In the genomic region with DNA sequence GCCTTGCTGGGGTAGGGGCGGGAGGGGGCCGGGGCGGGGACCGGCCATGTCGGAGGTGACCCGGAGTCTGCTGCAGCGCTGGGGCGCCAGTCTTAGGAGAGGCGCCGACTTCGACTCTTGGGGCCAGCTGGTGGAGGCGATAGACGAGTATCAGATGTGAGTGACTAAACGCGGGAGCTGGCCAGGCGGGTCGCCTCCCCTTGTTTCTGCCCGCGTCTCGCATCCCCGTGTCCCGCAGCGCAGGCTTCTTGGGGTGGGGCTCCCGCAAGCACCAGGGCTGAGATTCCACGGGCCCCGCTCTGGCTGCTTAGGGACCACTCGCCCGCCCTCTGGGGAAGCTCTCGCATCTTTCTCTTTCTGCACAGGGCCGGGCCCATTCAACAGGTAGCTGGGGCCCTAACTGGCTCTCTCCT, we compare ENCODE assay signal across 8 mouse cellular contexts. TPM values are rescaled to one million over a fixed set of nuclear protein-coding genes. Genes with fewer than 3 reads are reported as not detected.
DNase-seq lines count a peak whose midpoint lies in the region; ATAC-seq and TF ChIP-seq lines count a peak whose summit lies in the region.

No protein-coding gene starts in this region.

- TF ChIP-seq EP300 in heart, adult 2 months (IDR thresholded peaks at IDR 0.05; ENCODE audit: insufficient read depth, low read depth, low read length), result no peak

- H3K4me1 ChIP-seq in heart, adult 2 months (ENCODE audit: control insufficient read depth, insufficient read depth, low read length), result no peaks in the 10 kb centered on the region
- no peaks in the 10 kb centered on the region for H3K4me1 ChIP-seq in limb, embryonic 12.5 days (replicated peaks)

- H3K9ac ChIP-seq in heart, adult 2 months (ENCODE audit: low read depth, low read length), result peak overlapping the region; percentile 81
- H3K9ac ChIP-seq in limb, embryonic 12.5 days (replicated peaks), result peak overlapping the region; percentile 58

- no peak for DNase-seq in heart, adult 2 months
- DNase-seq in heart, adult 11 months, result no peak
- DNase-seq in CD8-positive naive resting alpha-beta T cell, adult 2 months (ENCODE audit: low read depth in 2 of 2, low spot score in 2 of 2), result peak; percentile 47 to 50
- peak; percentile 44 to 57 for DNase-seq in cerebellum, postnatal 36 days
- peak; percentile 62 for DNase-seq in thymus, postnatal 14 days

- no peaks in the 10 kb centered on the region for H3K9me3 ChIP-seq in limb, embryonic 12.5 days

- no peak for TF ChIP-seq CTCF in heart, adult 2 months (IDR thresholded peaks at IDR 0.05)

- H3K27ac ChIP-seq in heart, adult 2 months, result peak overlapping the region; percentile 75
- peak overlapping the region; percentile 42; the same call in 1 of the 2 replicates for H3K27ac ChIP-seq in limb, embryonic 12.5 days

- intact Hi-C loops in heart, adult 2 months (cut with DNase I), result no loop called here

- ATAC-seq in granulocyte monocyte progenitor cell, adult 5-6 weeks (replicated peaks; ENCODE audit: poor library complexity, severe bottlenecking), result peak; percentile 2; the same call in 1 of the 2 replicates
- peak; percentile 13; the same call in 1 of the 2 replicates for ATAC-seq in limb, embryonic 12.5 days (ENCODE audit: insufficient number of reproducible peaks, insufficient read depth, low FRiP score, low TSS enrichment, low read depth)

- H3K79me2 ChIP-seq in heart, adult 2 months (replicated peaks; ENCODE audit: control insufficient read depth, insufficient read depth, low read length), result peaks cover 4% of the 10 kb centered on the region; the same call in 1 of the 2 replicates
- peaks cover 38% of the 10 kb centered on the region for H3K79me2 ChIP-seq in myocyte (ENCODE audit: control insufficient read depth, insufficient read depth)

- WGBS in heart, adult 2 months, result 1% methylated on average over 30 of the region's 30 CpGs
- under 1% methylated on average over 30 of the region's 30 CpGs for WGBS in limb, embryonic 12.5 days

- no peaks in the 10 kb centered on the region for H3K27me3 ChIP-seq in heart, adult 2 months (ENCODE audit: control insufficient read depth, insufficient read depth, low read length)
- H3K27me3 ChIP-seq in limb, embryonic 12.5 days, result no peaks in the 10 kb centered on the region
- no peaks in the 10 kb centered on the region for H3K27me3 ChIP-seq in myocyte (ENCODE audit: control insufficient read depth, insufficient read depth, insufficient read length)

- peak overlapping the region; percentile 26 for H3ac ChIP-seq in myocyte (ENCODE audit: control insufficient read depth, insufficient read length)

- peak overlapping the region; percentile 61 for H3K4me2 ChIP-seq in limb, embryonic 12.5 days
- peak overlapping the region; percentile 61 for H3K4me2 ChIP-seq in myocyte (ENCODE audit: low read depth)

- no peak for TF ChIP-seq POLR2A in heart, adult 2 months (IDR thresholded peaks at IDR 0.05; ENCODE audit: insufficient read depth, low read depth, low read length)
- TF ChIP-seq POLR2A in myocyte (IDR thresholded peaks at IDR 0.05; ENCODE audit: insufficient read length, low read depth), result no peak

- H3K4me3 ChIP-seq in heart, adult 2 months, result peak overlapping the region; percentile 56
- peak overlapping the region; percentile 50 for H3K4me3 ChIP-seq in limb, embryonic 12.5 days (replicated peaks)
- H3K4me3 ChIP-seq in myocyte, result peak overlapping the region; percentile 40

- H3K36me3 ChIP-seq in heart, adult 2 months (ENCODE audit: control insufficient read depth, insufficient read depth, low read length), result no peaks in the 10 kb centered on the region; the same call in 1 of the 2 replicates
- H3K36me3 ChIP-seq in limb, embryonic 12.5 days, result peaks cover 12% of the 10 kb centered on the region; the same call in 1 of the 2 replicates
- peaks cover 7% of the 10 kb centered on the region for H3K36me3 ChIP-seq in myocyte (ENCODE audit: control insufficient read depth, insufficient read depth)

TF ChIP-seq in myocyte, 11 proteins besides CTCF, POLR2A, EP300 and RAD21:
- no peak for TF ChIP-seq MYOD1 (IDR thresholded peaks at IDR 0.05; ENCODE audit: control insufficient read depth in 1 of 3, insufficient read length in 2 of 3, low read depth in 2 of 3)
- TF ChIP-seq MYOG (IDR thresholded peaks at IDR 0.05; ENCODE audit: control insufficient read depth in 1 of 3, insufficient read depth in 1 of 3, insufficient read length in 2 of 3, low read depth in 2 of 3), result no peak
- TF ChIP-seq SRF (IDR thresholded peaks at IDR 0.05; ENCODE audit: control insufficient read depth, insufficient read length, low read depth), result no peak
- no peak for TF ChIP-seq E2F4 (IDR thresholded peaks at IDR 0.05; ENCODE audit: insufficient read depth)
- TF ChIP-seq CEBPB (IDR thresholded peaks at IDR 0.05; ENCODE audit: insufficient read depth, poor library complexity, severe bottlenecking), result no peak
- TF ChIP-seq USF1 (IDR thresholded peaks at IDR 0.05; ENCODE audit: low read depth), result no peak
- no peak for TF ChIP-seq REST (IDR thresholded peaks at IDR 0.05; ENCODE audit: insufficient read depth, insufficient read length)
- no peak for TF ChIP-seq MAX (IDR thresholded peaks at IDR 0.05; ENCODE audit: low read depth)
- no peak for TF ChIP-seq TCF3 (IDR thresholded peaks at IDR 0.05; ENCODE audit: insufficient read length, low read depth)
- TF ChIP-seq POLR2AphosphoS2 (IDR thresholded peaks at IDR 0.05; ENCODE audit: insufficient read length, low read depth), result no peak
TF ChIP-seq in myocyte: peak in this region for 0.

RNA-seq across cellular contexts. Expression of gene Brox, which starts 0.4 kb away (rescaled TPM):
- 10 to 100 TPM; 31.5 to 32.9 TPM for total RNA-seq in heart, adult 2 months (2021)
- polyA plus RNA-seq in heart, adult 2 months (2012; rRNA removed), result 15.0 and 25.9 TPM in 2 replicates
- total RNA-seq in granulocyte monocyte progenitor cell, adult 5-6 weeks (2014; fragmentation: Nextera tagmentation), result 25.5 and 39.3 TPM in 2 replicates
- total RNA-seq in granulocyte monocyte progenitor cell, adult 5-6 weeks (2017), result 40.3 and 40.8 TPM in 2 replicates
- 38.3 and 39.7 TPM in 2 replicates for polyA plus RNA-seq in limb, embryonic 12.5 days (2016; fragmentation: Nextera tagmentation; extraction: Ambion mirVana)
- 26.6 TPM for polyA plus RNA-seq in myocyte (2012; fragmentation: generic; extraction: Trizol)

RNA-seq across cellular contexts. Expression of gene Aida, which starts 1.1 kb away (rescaled TPM):
- total RNA-seq in heart, adult 2 months (2021), result 10 to 100 TPM; 27.6 to 28.5 TPM
- 16.9 and 40.8 TPM in 2 replicates for polyA plus RNA-seq in heart, adult 2 months (2012; rRNA removed)
- 32.4 and 47.2 TPM in 2 replicates for total RNA-seq in granulocyte monocyte progenitor cell, adult 5-6 weeks (2014; fragmentation: Nextera tagmentation)
- total RNA-seq in granulocyte monocyte progenitor cell, adult 5-6 weeks (2017), result 42.4 and 70.1 TPM in 2 replicates
- 63.7 and 71.1 TPM in 2 replicates for polyA plus RNA-seq in limb, embryonic 12.5 days (2016; fragmentation: Nextera tagmentation; extraction: Ambion mirVana)
- polyA plus RNA-seq in myocyte (2012; fragmentation: generic; extraction: Trizol), result 28.3 TPM

Comparison
In these comparisons a context has a peak if more than half of its experiments do, and no peak if none do; other contexts are left out.
1. DNase-seq: peak in CD8-positive naive resting alpha-beta T cell, adult 2 months (2 of 2), cerebellum, postnatal 36 days (2 of 2) and thymus, postnatal 14 days (single experiment); none in heart, adult 2 months (0 of 2) and heart, adult 11 months (single experiment).
2. Peak in every context shown above with its lines, with median percentiles within 50 percentile points of each other: H3K4me3 ChIP-seq.